Mouse (Mus musculus) forebrain, embryonic 15.5 days (tissue): Measurements from ENCODE around the gene Cpsf6. TPM values are rescaled to one million over a fixed set of nuclear protein-coding genes. Genes with fewer than 3 reads are reported as not detected.
"Not testable (repeated sequence)": the region's sequence is repeated elsewhere in the genome, so short reads cannot be mapped to it uniquely, and the experiment has no call there.

Experiments used
- ATAC-seq: fragments of 200-750 bp; cut with Nextera tagmentation; replicated peaks from 2 replicates; pipeline ENCODE4 v1.8.0; 2017; ENCODE audit warnings: mild to moderate bottlenecking, moderate TSS enrichment, moderate library complexity
- H3K27ac ChIP-seq: fragments of 300-500 bp; sonication (generic); replicated peaks from 2 replicates; pipeline ENCODE4 v1.5.1; 2015; ENCODE audit warnings: mild to moderate bottlenecking, inconsistent platforms
- H3K27me3 ChIP-seq: fragments of 300-500 bp; sonication (generic); 2 replicates; pipeline ENCODE4 v1.6.1; 2015; ENCODE audit warnings: inconsistent platforms
- H3K36me3 ChIP-seq: fragments of 300-500 bp; sonication (generic); 2 replicates; pipeline ENCODE4 v1.6.1; 2015; ENCODE audit warnings: mild to moderate bottlenecking, inconsistent platforms
- H3K4me1 ChIP-seq: fragments of 300-500 bp; sonication (generic); 2 replicates; pipeline ENCODE4 v1.6.1; 2015; ENCODE audit warnings: inconsistent platforms
- H3K4me2 ChIP-seq: fragments of 300-500 bp; sonication (generic); replicated peaks from 2 replicates; pipeline ENCODE4 v1.6.1; 2015; ENCODE audit warnings: mild to moderate bottlenecking, inconsistent platforms
- H3K4me3 ChIP-seq: fragments of 300-500 bp; sonication (generic); 2 replicates; pipeline ENCODE4 v1.5.1; 2015; ENCODE audit warnings: mild to moderate bottlenecking, inconsistent platforms
- H3K9ac ChIP-seq: fragments of 300-500 bp; sonication (generic); replicated peaks from 2 replicates; pipeline ENCODE4 v1.6.1; 2015; ENCODE audit warnings: mild to moderate bottlenecking, inconsistent platforms
- H3K9me3 ChIP-seq: fragments of 300-500 bp; sonication (generic); 2 replicates; pipeline ENCODE4 v1.6.1; 2016; ENCODE audit warnings: inconsistent platforms
- WGBS: fragments of 180-500 bp; shearing (Covaris S2); methylation state at CpG from one replicate; pipeline ENCODE4 v1.1.7; 2015; ENCODE audit warnings: mixed read lengths; 5-methylcytosine and 5-hydroxymethylcytosine counted together
- polyA plus RNA-seq: library from polyadenylated mRNA; unstranded; fragments of >200 nt; fragmentation: Nextera tagmentation; extraction: Ambion mirVana; gene quantifications from 2 replicates; pipeline ENCODE4 v1.2.1, GENCODE M21; 2015

Cpsf6 gene
- polyA plus RNA-seq, 1 experiment from 2014 or later: 201 TPM

GRCm38 (mm10) chr10:117393196-117393890 is 13.5 kb upstream of the Cpsf6 start:
- peak overlapping the region; percentile 28; the same call in 1 of the 2 replicates for H3K9ac ChIP-seq

GRCm38 (mm10) chr10:117392832-117393195 is 13.0 kb upstream of the Cpsf6 start:
- no peak for ATAC-seq

More at GRCm38 (mm10) chr10:117393196-117393890, 13.5 kb upstream of the Cpsf6 start:
- H3K4me2 ChIP-seq: peak overlapping the region; percentile 48
- no peaks in the 10 kb centered on the region for H3K27me3 ChIP-seq
- peak overlapping the region; percentile 27 for H3K4me3 ChIP-seq
- H3K9me3 ChIP-seq: no peaks in the 10 kb centered on the region
- H3K27ac ChIP-seq: no peak overlapping the region
- peaks cover 7% of the 10 kb centered on the region for H3K4me1 ChIP-seq
- no peaks in the 10 kb centered on the region for H3K36me3 ChIP-seq
- peak; percentile 63; the same call in 1 of the 2 replicates for ATAC-seq
- 3% methylated on average over 24 of the region's 27 CpGs for WGBS

GRCm38 (mm10) chr10:117392397-117392796 is 12.6 kb upstream of the Cpsf6 start:
- H3K36me3 ChIP-seq, H3K4me1 ChIP-seq, H3K27ac ChIP-seq, H3K9ac ChIP-seq, H3K9me3 ChIP-seq, H3K4me3 ChIP-seq, H3K4me2 ChIP-seq, H3K27me3 ChIP-seq, ATAC-seq: not testable (repeated sequence)
- 83% methylated on average over 1 of the region's 1 CpGs for WGBS

More at GRCm38 (mm10) chr10:117392832-117393195, 13.0 kb upstream of the Cpsf6 start:
- Histone ChIP-seq H3K27me3 (no peaks in the 10 kb centered on the region), H3K9ac (no peak overlapping the region), H3K36me3 (no peaks in the 10 kb centered on the region), H3K4me1 (peaks cover 7% of the 10 kb centered on the region), H3K9me3 (no peaks in the 10 kb centered on the region), H3K27ac (no peak overlapping the region), H3K4me3 (0 out of 2 replicates have a peak overlapping the region, but pooled peaks have one; percentile 27), H3K4me2 (peak overlapping the region; percentile 48)
- WGBS: 13% methylated on average over 6 of the region's 6 CpGs

GRCm38 (mm10) chr10:117391801-117392200 is 12.0 kb upstream of the Cpsf6 start:
- no peaks in the 10 kb centered on the region for H3K27me3 ChIP-seq
- H3K4me1 ChIP-seq: peaks cover 7% of the 10 kb centered on the region
- no peaks in the 10 kb centered on the region for H3K9me3 ChIP-seq
- no peak overlapping the region for H3K9ac ChIP-seq
- no peak overlapping the region for H3K4me2 ChIP-seq
- ATAC-seq: no peak
- no peak overlapping the region for H3K4me3 ChIP-seq
- no peak overlapping the region for H3K27ac ChIP-seq
- 95% methylated on average over 2 of the region's 2 CpGs for WGBS
- no peaks in the 10 kb centered on the region for H3K36me3 ChIP-seq

- no peak overlapping the region for H3K4me2 ChIP-seq
- peaks cover 7% of the 10 kb centered on the region for H3K4me1 ChIP-seq
- H3K27me3 ChIP-seq: no peaks in the 10 kb centered on the region
- H3K27ac ChIP-seq: no peak overlapping the region
- no peaks in the 10 kb centered on the region for H3K36me3 ChIP-seq
- H3K9ac ChIP-seq: no peak overlapping the region
- no peaks in the 10 kb centered on the region for H3K9me3 ChIP-seq
- WGBS: 20% methylated on average over 5 of the region's 5 CpGs
- no peak for ATAC-seq
- H3K4me3 ChIP-seq: no peak overlapping the region
Observed at GRCm38 (mm10) chr10:117391057-117391456, 11.2 kb upstream of the Cpsf6 start.

- 62% methylated on average over 31 of the region's 31 CpGs for WGBS
- Histone ChIP-seq H3K4me2 (no peak overlapping the region), H3K9me3 (no peaks in the 10 kb centered on the region), H3K4me1 (peaks cover 7% of the 10 kb centered on the region), H3K27me3 (no peaks in the 10 kb centered on the region), H3K9ac (no peak overlapping the region), H3K27ac (no peak overlapping the region), H3K36me3 (no peaks in the 10 kb centered on the region), H3K4me3 (no peak overlapping the region)
- ATAC-seq: no peak
Observed at GRCm38 (mm10) chr10:117389904-117390875, 10.4 kb upstream of the Cpsf6 start.

- Histone ChIP-seq H3K36me3 (no peaks in the 10 kb centered on the region), H3K27ac (no peak overlapping the region), H3K4me3 (no peak overlapping the region), H3K4me1 (peaks cover 7% of the 10 kb centered on the region), H3K9me3 (no peaks in the 10 kb centered on the region), H3K4me2 (no peak overlapping the region), H3K27me3 (no peaks in the 10 kb centered on the region), H3K9ac (no peak overlapping the region)
- 79% methylated on average over 1 of the region's 1 CpGs for WGBS
- no peak for ATAC-seq
Observed at GRCm38 (mm10) chr10:117389371-117389740, 9.5 kb upstream of the Cpsf6 start.

GRCm38 (mm10) chr10:117388637-117389370 is 9.0 kb upstream of the Cpsf6 start:
- Histone ChIP-seq H3K36me3 (no peaks in the 10 kb centered on the region), H3K9me3 (no peaks in the 10 kb centered on the region), H3K4me3 (no peak overlapping the region), H3K27ac (no peak overlapping the region), H3K4me2 (no peak overlapping the region), H3K4me1 (peaks cover 7% of the 10 kb centered on the region), H3K27me3 (no peaks in the 10 kb centered on the region), H3K9ac (no peak overlapping the region)
- no peak for ATAC-seq
- WGBS: 30% methylated on average over 2 of the region's 2 CpGs

GRCm38 (mm10) chr10:117387961-117388636 is 8.3 kb upstream of the Cpsf6 start:
- WGBS: 45% methylated on average over 3 of the region's 3 CpGs
- H3K4me3 ChIP-seq, H3K27ac ChIP-seq, H3K36me3 ChIP-seq, H3K27me3 ChIP-seq, ATAC-seq, H3K9ac ChIP-seq, H3K4me1 ChIP-seq, H3K4me2 ChIP-seq, H3K9me3 ChIP-seq: not testable (repeated sequence)

GRCm38 (mm10) chr10:117386981-117387380 is 7.2 kb upstream of the Cpsf6 start:
- Histone ChIP-seq H3K36me3 (no peaks in the 10 kb centered on the region), H3K9ac (no peak overlapping the region), H3K4me1 (no peaks in the 10 kb centered on the region), H3K27ac (no peak overlapping the region), H3K9me3 (no peaks in the 10 kb centered on the region), H3K27me3 (no peaks in the 10 kb centered on the region), H3K4me3 (no peak overlapping the region), H3K4me2 (no peak overlapping the region)
- ATAC-seq: no peak
- 81% methylated on average over 6 of the region's 6 CpGs for WGBS

GRCm38 (mm10) chr10:117386261-117386660 is 6.4 kb upstream of the Cpsf6 start:
- WGBS: 85% methylated on average over 1 of the region's 1 CpGs
- no peak overlapping the region for H3K9ac ChIP-seq
- no peak overlapping the region for H3K4me3 ChIP-seq
- H3K36me3 ChIP-seq: no peaks in the 10 kb centered on the region
- H3K9me3 ChIP-seq: no peaks in the 10 kb centered on the region
- H3K4me1 ChIP-seq: no peaks in the 10 kb centered on the region
- no peak overlapping the region for H3K27ac ChIP-seq
- H3K4me2 ChIP-seq: no peak overlapping the region
- H3K27me3 ChIP-seq: no peaks in the 10 kb centered on the region
- ATAC-seq: no peak
